Mouse (Mus musculus): ENCODE measurements around the gene Drap1. TPM values are rescaled to one million over a fixed set of nuclear protein-coding genes. Genes with fewer than 3 reads are reported as not detected.
A peak's percentile ranks its signal among the peaks of the same experiment; 100 is the strongest.

Gene Drap1
- polyA plus RNA-seq, 1 experiment from 2014 or later: 203 TPM

DNA sequence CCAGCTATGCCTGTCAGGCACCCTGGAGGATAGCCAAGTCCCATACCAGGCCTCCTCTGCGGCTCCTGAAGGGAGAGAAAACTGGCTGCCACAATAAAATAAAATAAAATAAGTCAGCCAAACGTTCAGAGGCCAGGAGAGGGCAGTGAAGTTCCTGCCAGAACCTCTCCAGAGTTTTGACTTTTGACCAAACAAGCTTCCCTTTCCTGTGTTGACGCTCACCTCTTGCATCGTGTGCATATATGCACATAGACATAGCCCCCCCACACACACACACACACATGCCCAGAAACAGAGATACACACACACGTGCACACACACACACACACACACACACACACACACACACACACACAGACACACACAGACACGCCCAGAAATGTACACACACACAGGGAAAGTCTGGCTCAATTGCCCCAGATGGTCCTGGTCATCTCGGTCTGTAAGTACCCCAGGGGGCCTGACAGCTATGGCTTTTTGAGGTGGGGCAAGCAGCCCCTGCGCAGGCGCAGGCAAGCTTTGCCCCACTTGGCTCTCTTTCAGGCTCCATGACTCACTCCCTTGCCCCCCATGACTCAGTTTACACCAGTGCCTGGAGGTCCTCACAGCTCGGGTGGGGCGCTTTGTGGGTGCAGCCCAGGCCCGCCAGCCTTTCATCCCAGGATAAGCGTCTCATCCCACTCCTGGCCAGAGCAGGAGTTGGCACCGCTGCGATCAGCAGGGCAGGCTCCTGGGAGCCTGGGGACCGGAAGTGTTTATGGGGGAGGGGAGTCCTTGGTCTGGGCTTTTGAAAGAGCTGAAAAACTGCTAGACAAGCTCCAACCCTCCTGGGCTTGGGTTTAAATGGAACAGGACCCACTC is 8.4 kb upstream of the Drap1 start:
- Histone ChIP-seq H3K36me3 (ENCODE audit: control insufficient read depth, insufficient read depth, low read length) (no peaks in the 10 kb centered on the region), H3K27ac (replicated peaks) (peak overlapping the region; percentile 73), H3K27me3 (ENCODE audit: control insufficient read depth, insufficient read depth, low read length) (no peaks in the 10 kb centered on the region), H3K4me3 (ENCODE audit: low read depth, low read length) (peak overlapping the region; percentile 30), H3K4me2 (replicated peaks; ENCODE audit: low read depth) (peak overlapping the region; percentile 69), H3K9ac (ENCODE audit: low read length) (peak overlapping the region; percentile 57), H3K9me3 (ENCODE audit: control insufficient read depth, low read length) (no peaks in the 10 kb centered on the region), H3K4me1 (replicated peaks; ENCODE audit: control insufficient read depth, insufficient read depth) (peaks cover 4% of the 10 kb centered on the region)
- WGBS: 3% methylated on average over 16 of the region's 16 CpGs
- TF ChIP-seq EP300 (optimal IDR thresholded peaks at IDR 0.05): no peak
- peak; percentile 72 for TF ChIP-seq CTCF (IDR thresholded peaks at IDR 0.05; ENCODE audit: low read depth)
- peak; percentile 66 for DNase-seq (ENCODE audit: low spot score)
- ATAC-seq (ENCODE audit: low FRiP score, low TSS enrichment): peak; percentile 63

DNA sequence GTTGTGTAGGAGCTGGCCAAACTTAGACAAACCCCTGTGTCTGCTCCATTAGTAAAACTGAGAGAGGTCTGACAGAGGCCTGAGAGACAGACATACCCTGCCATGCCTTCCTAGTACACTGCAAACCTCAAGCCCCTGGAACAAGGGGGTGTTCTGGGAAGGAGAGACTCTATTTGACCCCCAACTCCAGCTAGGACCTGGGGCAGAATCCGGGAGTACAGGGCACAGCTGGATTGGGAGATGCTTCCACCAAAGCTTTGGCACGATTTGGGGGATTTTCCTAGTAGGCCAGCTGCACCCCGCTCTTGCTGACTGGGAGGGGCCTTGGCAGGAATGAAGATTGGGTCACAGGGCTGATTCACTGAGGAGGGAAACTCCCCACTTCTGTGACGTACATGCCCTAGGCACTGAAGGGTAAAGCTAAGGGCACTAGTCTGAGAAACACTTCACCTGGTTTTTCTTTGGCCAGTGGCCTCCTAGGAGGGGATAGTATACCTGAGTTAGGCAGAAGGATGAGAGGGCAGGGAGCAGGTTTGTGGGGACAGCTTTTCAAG is 7.2 kb upstream of the Drap1 start:
- Histone ChIP-seq H3K9ac (ENCODE audit: low read length) (no peak overlapping the region), H3K27ac (replicated peaks) (no peak overlapping the region), H3K9me3 (ENCODE audit: control insufficient read depth, low read length) (no peaks in the 10 kb centered on the region), H3K4me3 (ENCODE audit: low read depth, low read length) (no peak overlapping the region), H3K36me3 (ENCODE audit: control insufficient read depth, insufficient read depth, low read length) (no peaks in the 10 kb centered on the region), H3K4me1 (replicated peaks; ENCODE audit: control insufficient read depth, insufficient read depth) (peaks cover 4% of the 10 kb centered on the region), H3K27me3 (ENCODE audit: control insufficient read depth, insufficient read depth, low read length) (no peaks in the 10 kb centered on the region), H3K4me2 (replicated peaks; ENCODE audit: low read depth) (no peak overlapping the region)
- DNase-seq (ENCODE audit: low spot score) (no peak), ATAC-seq (ENCODE audit: low FRiP score, low TSS enrichment) (peak; percentile 23; the same call in 1 of the 2 replicates)
- WGBS: 36% methylated on average over 4 of the region's 4 CpGs
- TF ChIP-seq EP300 (optimal IDR thresholded peaks at IDR 0.05) (no peak), CTCF (IDR thresholded peaks at IDR 0.05; ENCODE audit: low read depth) (no peak)

DNA sequence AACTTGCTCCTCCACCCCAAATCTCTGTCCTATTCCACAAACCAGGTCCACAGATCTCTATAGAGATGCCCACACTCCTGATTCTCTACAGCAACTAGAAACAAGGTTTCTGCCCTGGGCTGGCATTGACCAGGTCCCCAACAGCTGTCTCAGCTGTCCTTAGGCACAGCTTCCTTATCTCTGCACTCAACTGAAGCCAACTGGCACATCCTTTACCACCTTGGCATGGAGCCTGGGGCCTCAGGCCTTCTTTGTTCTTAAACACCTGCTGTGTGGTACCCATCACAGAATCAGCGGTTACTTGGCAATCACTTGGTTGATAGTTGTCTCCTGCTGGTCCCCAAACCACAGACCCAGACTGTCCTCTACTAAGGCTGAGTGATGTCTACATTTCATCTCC is 5.6 kb upstream of the Drap1 start:
- Histone ChIP-seq H3K4me2 (replicated peaks; ENCODE audit: low read depth) (no peak overlapping the region), H3K36me3 (ENCODE audit: control insufficient read depth, insufficient read depth, low read length) (no peaks in the 10 kb centered on the region), H3K27me3 (ENCODE audit: control insufficient read depth, insufficient read depth, low read length) (no peaks in the 10 kb centered on the region), H3K4me1 (replicated peaks; ENCODE audit: control insufficient read depth, insufficient read depth) (peaks cover 9% of the 10 kb centered on the region), H3K9ac (ENCODE audit: low read length) (no peak overlapping the region), H3K9me3 (ENCODE audit: control insufficient read depth, low read length) (no peaks in the 10 kb centered on the region), H3K27ac (replicated peaks) (no peak overlapping the region), H3K4me3 (ENCODE audit: low read depth, low read length) (no peak overlapping the region)
- WGBS: 84% methylated on average over 1 of the region's 1 CpGs
- ATAC-seq (ENCODE audit: low FRiP score, low TSS enrichment) (no peak), DNase-seq (ENCODE audit: low spot score) (no peak)
- TF ChIP-seq CTCF (IDR thresholded peaks at IDR 0.05; ENCODE audit: low read depth) (no peak), EP300 (optimal IDR thresholded peaks at IDR 0.05) (no peak)

DNA sequence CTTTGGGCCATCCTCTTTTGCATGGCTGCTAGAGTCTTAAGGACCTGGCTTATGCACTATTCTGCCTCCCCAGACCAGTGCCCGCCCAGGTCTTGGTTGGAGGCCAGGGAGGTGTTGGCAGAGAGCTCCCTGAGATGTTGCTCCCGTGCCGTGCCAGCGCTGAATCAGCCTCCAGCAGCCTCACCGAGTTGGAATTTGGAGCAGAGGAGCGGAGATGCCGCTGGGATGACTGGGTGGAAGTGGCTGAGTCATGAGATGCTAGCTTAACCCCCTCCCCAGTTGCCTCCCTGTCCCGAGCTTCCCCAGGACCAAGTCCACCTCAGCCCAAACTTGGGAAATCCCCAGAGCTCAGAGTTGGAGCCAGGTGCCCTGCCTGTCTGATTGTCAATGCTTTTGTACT is 5.0 kb upstream of the Drap1 start:
- 56% methylated on average over 8 of the region's 8 CpGs for WGBS
- Histone ChIP-seq H3K27ac (replicated peaks) (peak overlapping the region; percentile 25; the same call in 1 of the 2 replicates), H3K9me3 (ENCODE audit: control insufficient read depth, low read length) (no peaks in the 10 kb centered on the region), H3K4me1 (replicated peaks; ENCODE audit: control insufficient read depth, insufficient read depth) (peaks cover 9% of the 10 kb centered on the region), H3K9ac (ENCODE audit: low read length) (no peak overlapping the region), H3K27me3 (ENCODE audit: control insufficient read depth, insufficient read depth, low read length) (no peaks in the 10 kb centered on the region), H3K4me3 (ENCODE audit: low read depth, low read length) (no peak overlapping the region), H3K36me3 (ENCODE audit: control insufficient read depth, insufficient read depth, low read length) (no peaks in the 10 kb centered on the region), H3K4me2 (replicated peaks; ENCODE audit: low read depth) (no peak overlapping the region)
- DNase-seq (ENCODE audit: low spot score): peak; percentile 54
- TF ChIP-seq CTCF (IDR thresholded peaks at IDR 0.05; ENCODE audit: low read depth): no peak
- no peak for TF ChIP-seq EP300 (optimal IDR thresholded peaks at IDR 0.05)
- ATAC-seq (ENCODE audit: low FRiP score, low TSS enrichment): no peak

DNA sequence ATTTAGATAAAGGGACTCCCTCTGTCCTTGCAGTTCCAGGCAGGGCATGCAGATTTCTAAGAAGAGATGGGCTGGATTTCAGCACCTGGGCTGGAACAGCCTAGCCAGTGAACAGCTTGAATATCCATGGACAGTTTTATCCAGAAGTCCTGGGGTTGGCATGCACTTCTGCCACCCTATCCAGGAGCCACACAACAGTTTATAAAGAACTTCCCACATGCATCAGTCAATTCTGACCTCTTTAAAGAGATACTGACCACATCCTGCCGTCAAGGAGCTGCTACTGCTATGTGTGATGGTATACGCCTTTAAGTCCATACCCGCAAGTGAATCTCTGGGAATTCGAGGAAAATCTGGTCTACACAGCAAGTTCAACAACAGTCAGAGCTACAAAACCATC is 4.4 kb upstream of the Drap1 start:
- no peak for DNase-seq (ENCODE audit: low spot score)
- Histone ChIP-seq H3K36me3 (ENCODE audit: control insufficient read depth, insufficient read depth, low read length) (no peaks in the 10 kb centered on the region), H3K4me1 (replicated peaks; ENCODE audit: control insufficient read depth, insufficient read depth) (peaks cover 9% of the 10 kb centered on the region), H3K9ac (ENCODE audit: low read length) (no peak overlapping the region), H3K4me2 (replicated peaks; ENCODE audit: low read depth) (no peak overlapping the region), H3K27me3 (ENCODE audit: control insufficient read depth, insufficient read depth, low read length) (no peaks in the 10 kb centered on the region), H3K27ac (replicated peaks) (peak overlapping the region; percentile 25; the same call in 1 of the 2 replicates), H3K4me3 (ENCODE audit: low read depth, low read length) (no peak overlapping the region), H3K9me3 (ENCODE audit: control insufficient read depth, low read length) (no peaks in the 10 kb centered on the region)
- ATAC-seq (ENCODE audit: low FRiP score, low TSS enrichment): no peak
- TF ChIP-seq CTCF (IDR thresholded peaks at IDR 0.05; ENCODE audit: low read depth) (no peak), EP300 (optimal IDR thresholded peaks at IDR 0.05) (no peak)
- 76% methylated on average over 4 of the region's 4 CpGs for WGBS

DNA sequence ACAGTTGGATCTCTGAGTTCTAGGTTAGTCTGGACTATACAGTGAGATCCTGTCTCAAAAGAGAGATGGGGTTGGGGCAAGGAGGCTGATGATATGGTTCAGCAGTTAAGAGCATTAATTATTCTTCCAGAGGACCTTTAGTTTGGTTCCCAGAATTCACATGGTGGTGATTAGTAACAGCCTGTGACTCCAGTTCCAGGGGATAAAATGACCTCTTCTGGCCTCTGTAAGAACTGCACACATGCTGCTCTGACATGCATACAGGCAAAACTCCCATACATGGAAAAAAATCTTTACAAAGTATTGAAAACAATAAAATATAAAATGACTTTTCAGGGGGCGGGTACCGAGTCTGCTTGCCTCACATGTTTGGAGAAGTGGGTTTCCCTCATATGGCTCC is 3.3 kb upstream of the Drap1 start:
- ATAC-seq (ENCODE audit: low FRiP score, low TSS enrichment): no peak
- H3K9me3 ChIP-seq (ENCODE audit: control insufficient read depth, low read length): no peaks in the 10 kb centered on the region
- H3K4me3 ChIP-seq (ENCODE audit: low read depth, low read length): no peak overlapping the region

More for the DNA sequence above, 3.3 kb upstream of the Drap1 start:
- no peak overlapping the region for H3K4me2 ChIP-seq (replicated peaks; ENCODE audit: low read depth)
- H3K9ac ChIP-seq (ENCODE audit: low read length): no peak overlapping the region
- no peaks in the 10 kb centered on the region; the same call in 1 of the 2 replicates for H3K36me3 ChIP-seq (ENCODE audit: control insufficient read depth, insufficient read depth, low read length)
- TF ChIP-seq CTCF (IDR thresholded peaks at IDR 0.05; ENCODE audit: low read depth): peak; percentile 73
- no peak for TF ChIP-seq EP300 (optimal IDR thresholded peaks at IDR 0.05)
- peaks cover 10% of the 10 kb centered on the region for H3K4me1 ChIP-seq (replicated peaks; ENCODE audit: control insufficient read depth, insufficient read depth)
- DNase-seq (ENCODE audit: low spot score): peak; percentile 45
- 65% methylated on average over 2 of the region's 2 CpGs for WGBS
- H3K27ac ChIP-seq (replicated peaks): 0 out of 2 replicates have a peak overlapping the region, but pooled peaks have one; percentile 35
- H3K27me3 ChIP-seq (ENCODE audit: control insufficient read depth, insufficient read depth, low read length): no peaks in the 10 kb centered on the region

Measured in stomach, postnatal 0 days (tissue).